Mouse (Mus musculus) megakaryocyte progenitor cell, adult 5-6 weeks (primary cell): ENCODE data around the gene Chuk. TPM values are rescaled to one million over a fixed set of nuclear protein-coding genes. Genes with fewer than 3 reads are reported as not detected.

Source experiments
- ATAC-seq: replicated peaks from 2 replicates; pipeline ENCODE4 v1.8.0; 2016; ENCODE audit warnings: mild to moderate bottlenecking, moderate TSS enrichment, inconsistent platforms; ENCODE audit not compliant: poor library complexity
- total RNA-seq, 2 experiments: library from RNA; stranded (forward) in 1 of 2; stranded (reverse) in 1 of 2; fragments of 157-497, 149-512 nt in 1 of 2; fragments of 200-1000 nt in 1 of 2; gene quantifications; 2 replicates each; pipeline versions ENCODE4 v1.2.3 to v1.2.4; 2015 to 2017

The Chuk gene
- total RNA-seq, 2 experiments from 2014 or later: 44.0 to 52.6 TPM

DNA sequence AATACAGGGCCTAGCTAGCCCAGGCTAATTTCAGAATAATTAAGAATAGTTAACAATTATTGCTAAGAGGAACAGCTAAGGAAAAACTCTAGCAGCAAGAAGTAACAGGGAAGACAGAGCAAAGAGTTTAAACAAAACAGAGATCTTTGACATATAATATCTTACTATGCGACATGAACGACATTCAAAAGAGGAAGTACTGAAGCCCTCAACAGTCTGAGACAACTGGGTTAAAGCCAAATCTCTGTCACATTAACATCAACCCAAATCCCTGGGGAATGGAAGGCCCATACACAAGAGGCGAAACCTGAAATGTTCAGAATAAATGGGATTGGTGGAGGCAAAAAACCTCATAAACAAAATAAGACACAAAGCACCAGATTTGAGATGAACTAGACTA, 61.4 kb downstream of the Chuk start:
- no peak for ATAC-seq

DNA sequence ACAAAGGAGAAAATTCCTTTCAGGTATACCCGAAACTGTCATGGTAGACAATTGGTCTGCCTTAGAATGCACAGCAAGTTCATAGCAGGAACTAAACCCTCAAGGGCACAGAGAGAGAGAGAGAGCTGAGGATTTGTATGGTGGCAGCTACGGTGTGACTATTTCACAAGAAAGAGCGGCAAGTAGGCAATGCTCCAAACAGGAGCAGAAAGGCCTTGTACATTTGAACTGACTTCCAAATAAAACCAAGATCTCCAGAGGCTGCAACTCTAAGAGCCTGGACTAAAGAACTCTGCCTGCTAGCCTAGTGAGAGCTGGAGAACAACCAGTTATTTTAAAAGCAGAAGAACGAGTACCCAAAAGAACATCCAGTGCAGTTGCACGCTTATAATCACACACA, 65.2 kb downstream of the Chuk start:
- no peak for ATAC-seq

DNA sequence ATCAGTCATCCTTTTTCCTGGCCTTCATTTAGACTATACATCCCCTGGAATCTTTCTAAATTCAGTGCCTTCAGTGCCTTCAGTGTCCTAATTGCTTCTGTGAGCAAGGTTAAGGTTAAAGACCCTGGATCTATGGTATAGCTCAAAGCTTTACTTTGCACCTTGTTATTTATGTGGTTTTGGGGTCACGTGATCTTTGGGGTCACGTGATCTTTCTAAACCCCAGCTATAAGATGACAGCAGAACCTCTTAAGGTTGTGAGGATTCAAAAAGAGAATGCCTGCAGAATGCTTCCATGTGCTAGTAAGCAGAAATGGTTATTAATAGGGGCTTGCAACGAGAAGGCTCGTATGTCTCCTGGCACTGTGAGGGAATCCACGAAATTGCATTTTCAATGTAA, 73.9 kb downstream of the Chuk start:
- ATAC-seq: no peak

GRCm38 (mm10) chr19:44032046-44032744, 75.1 kb downstream of the Chuk start:
- ATAC-seq: no peak

- no peak for ATAC-seq
Observed at GRCm38 (mm10) chr19:44030024-44030423, 77.3 kb downstream of the Chuk start.

DNA sequence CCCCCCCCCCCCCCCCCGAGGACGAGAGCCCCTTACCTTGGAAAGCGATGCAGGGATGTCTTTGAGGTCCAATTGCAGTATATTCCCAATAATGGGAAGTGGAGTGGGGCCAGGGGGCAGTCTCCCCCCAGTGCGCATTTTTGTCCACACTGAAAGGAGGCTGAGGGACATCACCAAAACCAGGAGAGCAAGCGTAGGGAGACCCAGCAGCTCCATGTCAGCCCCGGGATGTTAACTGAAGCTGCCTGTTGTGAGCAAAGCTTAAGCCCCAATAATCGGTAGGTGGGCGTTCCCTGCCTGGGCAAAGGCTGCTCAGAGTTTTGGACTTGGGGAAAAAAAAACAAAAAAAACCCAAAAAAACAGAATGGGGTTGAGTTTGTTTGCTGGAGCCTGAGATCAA, 78.3 kb downstream of the Chuk start, which contains the start of gene Cyp2c23:
TSS of gene Cyp2c23 (minus strand) at position 237 of the 400 bp plus-strand sequence.
- no peak for ATAC-seq

DNA sequence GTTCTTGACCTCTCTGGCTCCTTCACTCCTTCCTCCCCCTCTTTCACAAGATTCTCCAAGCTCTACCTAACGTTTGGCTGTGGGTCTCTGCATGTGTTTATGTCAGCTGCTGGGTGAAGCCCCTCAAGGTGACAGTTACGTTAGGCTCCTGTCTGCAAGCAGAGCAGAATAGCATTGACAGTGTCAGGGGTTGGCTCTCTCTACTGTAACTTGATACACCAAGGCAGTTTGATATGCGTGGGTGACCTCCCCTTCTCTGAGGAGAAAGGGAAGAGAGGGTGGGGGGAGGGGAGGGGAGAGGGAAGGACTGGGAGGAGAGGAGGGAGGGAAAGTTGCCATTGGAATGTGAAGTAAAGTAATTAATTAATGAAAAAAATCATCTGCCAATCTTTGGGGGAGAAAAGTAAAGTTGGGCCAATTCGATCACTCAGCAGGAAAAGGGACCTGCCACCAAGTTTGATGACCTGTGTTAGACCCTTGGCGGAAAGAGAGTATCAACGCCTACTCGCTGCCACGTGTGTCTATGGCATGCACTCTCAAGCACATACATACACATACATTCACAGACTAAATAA, 80.2 kb downstream of the Chuk start:
- no peak for ATAC-seq

GRCm38 (mm10) chr19:44024921-44025585, 82.2 kb downstream of the Chuk start:
- no peak for ATAC-seq

Other genes with a start within 250 kb of the Chuk start
- 7.4 and 7.7 TPM in 2 replicates for gene Dnmbp, start 167.3 kb downstream of the Chuk start, total RNA-seq (2015)
- gene Dnmbp, start 167.3 kb downstream of the Chuk start, total RNA-seq (2017): 7.7 and 14.6 TPM in 2 replicates
- 0.22 TPM in 2 replicates for gene Cpn1, start 120.9 kb downstream of the Chuk start, total RNA-seq (2015)
- gene Cpn1, start 120.9 kb downstream of the Chuk start, total RNA-seq (2017): 0.29 TPM in 1 of 2 replicates, not detected in the other
- gene Cyp2c23, start 78.3 kb downstream of the Chuk start, total RNA-seq (2015): 0.12 and 0.17 TPM in 2 replicates
- gene Cyp2c23, start 78.3 kb downstream of the Chuk start, total RNA-seq (2017): not detected in 2 replicates
- gene Erlin1, start 37.7 kb downstream of the Chuk start, total RNA-seq (2015): 75.6 and 76.5 TPM in 2 replicates
- 44.5 and 50.3 TPM in 2 replicates for gene Erlin1, start 37.7 kb downstream of the Chuk start, total RNA-seq (2017)
- gene Cwf19l1, start 28.4 kb upstream of the Chuk start, total RNA-seq (2015): 40.2 and 48.9 TPM in 2 replicates
- 33.9 and 38.4 TPM in 2 replicates for gene Cwf19l1, start 28.4 kb upstream of the Chuk start, total RNA-seq (2017)
- gene Bloc1s2, start 39.0 kb upstream of the Chuk start, total RNA-seq (2015): 131 and 140 TPM in 2 replicates
- 79.0 and 96.2 TPM in 2 replicates for gene Bloc1s2, start 39.0 kb upstream of the Chuk start, total RNA-seq (2017)
- gene Pkd2l1, start 85.0 kb upstream of the Chuk start, total RNA-seq (2015): not detected in 2 replicates
- gene Pkd2l1, start 85.0 kb upstream of the Chuk start, total RNA-seq (2017): not detected in 2 replicates
- not detected in 2 replicates for gene Scd3, start 95.8 kb upstream of the Chuk start, total RNA-seq (2015)
- gene Scd3, start 95.8 kb upstream of the Chuk start, total RNA-seq (2017): not detected in 2 replicates
- gene Scd2, start 186.2 kb upstream of the Chuk start, total RNA-seq (2015): 95.4 and 101 TPM in 2 replicates
- 88.5 and 107 TPM in 2 replicates for gene Scd2, start 186.2 kb upstream of the Chuk start, total RNA-seq (2017)
- 0.35 TPM in 1 of 2 replicates, not detected in the other for gene Scd4, start 225.6 kb upstream of the Chuk start, total RNA-seq (2015)
- gene Scd4, start 225.6 kb upstream of the Chuk start, total RNA-seq (2017): not detected in 2 replicates